Mouse (Mus musculus) G1E-ER4 (cell line): ENCODE measurements around the gene Rangap1. TPM values are rescaled to one million over a fixed set of nuclear protein-coding genes. Genes with fewer than 3 reads are reported as not detected.

Source experiments
- GATA1 ChIP-seq: IDR thresholded peaks from one replicate; pipeline ENCODE4 v1.8.0; 2012; ENCODE audit warnings: low read length, inconsistent platforms
- polyA plus RNA-seq: library from polyadenylated mRNA; stranded (reverse); fragments of >175 nt; gene quantifications from 2 replicates; pipeline ENCODE4 v1.2.3, GENCODE M21; 2012

The Rangap1 gene
- polyA plus RNA-seq, 1 experiment = 309 TPM

DNA sequence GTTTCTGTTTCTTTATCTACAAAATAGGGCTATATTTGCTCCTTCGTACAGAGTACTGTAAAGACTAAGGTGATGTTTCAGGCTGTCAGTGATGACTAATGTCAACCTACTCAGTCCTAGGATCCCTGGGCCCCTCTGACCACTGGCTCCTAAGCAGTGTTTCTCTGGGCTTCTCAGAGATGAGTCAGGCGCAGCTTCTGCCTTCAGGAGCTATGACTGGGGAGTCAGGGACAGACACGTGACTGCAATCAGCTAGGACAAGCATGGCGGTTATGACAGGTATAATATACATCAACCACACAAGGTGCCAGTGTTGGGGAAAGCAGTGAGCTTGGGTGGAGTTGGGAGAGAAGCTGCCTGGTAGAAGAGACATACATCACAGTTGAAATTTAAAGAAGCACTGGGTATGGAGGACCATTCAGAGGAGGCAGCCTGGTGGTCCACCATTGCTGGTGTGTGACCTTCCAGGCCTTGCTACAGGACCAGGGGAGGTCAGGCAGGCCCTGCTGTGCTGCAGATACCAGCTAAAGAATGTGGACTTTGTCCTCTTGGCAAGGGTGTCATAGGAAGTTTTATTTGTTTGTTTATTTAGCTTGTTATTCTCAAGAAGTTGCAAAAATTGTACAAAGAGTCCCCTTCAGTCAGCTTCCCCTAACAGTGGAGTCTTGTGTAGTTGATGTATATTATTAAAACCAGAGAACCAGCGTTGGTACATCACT, 15.2 kb upstream of the Rangap1 start:
- TF ChIP-seq GATA1 = no peak

DNA sequence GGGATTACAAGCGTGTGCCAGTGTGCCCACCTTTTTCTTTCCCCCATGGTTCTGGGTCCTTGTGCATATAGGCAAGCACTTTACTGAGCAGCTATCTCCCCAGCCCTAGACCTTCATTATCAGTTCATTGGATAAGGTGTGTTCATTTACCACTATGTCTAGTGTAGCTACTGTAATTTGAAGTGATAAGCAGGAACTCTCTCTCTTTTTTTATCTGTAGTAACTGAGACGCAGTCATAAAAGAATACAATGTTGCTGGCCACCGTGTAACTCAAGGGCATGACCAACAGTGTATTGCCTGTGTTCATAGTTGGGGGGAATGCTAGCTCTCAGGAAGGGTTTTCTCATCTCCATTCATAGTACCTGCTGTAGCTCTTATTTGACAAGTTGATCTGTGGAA, 14.2 kb upstream of the Rangap1 start:
- no peak for TF ChIP-seq GATA1

- TF ChIP-seq GATA1 = no peak
These were observed 13.4 kb upstream of the Rangap1 start for GRCm38 (mm10) chr15:81758701-81759100.

DNA sequence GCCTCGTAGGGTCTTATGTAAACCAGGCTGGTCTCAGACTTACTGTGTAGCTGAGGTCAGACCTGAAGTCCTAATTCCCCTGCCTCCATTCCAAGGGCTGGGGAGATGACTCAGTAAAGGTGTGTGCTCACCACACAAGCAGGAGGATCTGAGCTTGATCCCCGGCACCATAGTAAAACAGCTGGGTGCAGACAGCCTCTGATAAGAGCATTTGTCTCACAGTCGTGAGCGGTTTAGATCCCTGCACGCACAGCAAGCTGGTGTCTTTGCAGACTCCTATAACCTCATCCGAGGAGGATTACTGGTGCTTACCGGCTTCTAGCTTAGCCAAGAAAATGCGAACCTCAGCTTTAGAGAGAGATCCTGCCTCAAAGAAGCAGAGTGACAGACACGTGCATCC, 8.3 kb upstream of the Rangap1 start:
- no peak for TF ChIP-seq GATA1

GRCm38 (mm10) chr15:81749742-81750141, 4.4 kb upstream of the Rangap1 start:
- no peak for TF ChIP-seq GATA1

DNA sequence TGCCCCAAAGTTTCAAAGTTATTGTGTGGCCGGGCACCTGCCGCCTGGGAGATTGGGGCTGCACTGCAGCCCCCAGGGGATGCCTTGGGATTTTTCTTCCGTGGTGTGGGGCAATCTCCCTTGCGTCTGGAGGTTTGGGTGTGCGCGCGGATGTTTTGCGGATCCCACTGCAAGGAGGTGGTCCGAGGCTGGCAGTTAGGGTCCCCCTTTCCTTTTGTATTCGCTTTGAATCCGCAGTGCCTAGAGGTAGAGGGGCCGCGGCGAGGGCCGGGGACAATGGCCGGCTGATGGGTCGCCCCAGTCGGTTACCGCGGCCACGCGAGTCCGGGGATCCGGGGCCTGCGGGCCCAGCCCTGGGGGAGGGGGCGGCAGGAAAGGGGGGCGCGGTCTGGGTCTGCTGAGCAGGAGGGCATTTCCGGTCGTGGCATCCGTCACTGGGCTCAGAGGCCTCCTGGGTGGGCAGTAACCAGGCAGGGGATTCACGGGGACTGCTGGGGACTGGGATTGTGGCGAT, 328 bp upstream of the Rangap1 start:
- TF ChIP-seq GATA1 = no peak

DNA sequence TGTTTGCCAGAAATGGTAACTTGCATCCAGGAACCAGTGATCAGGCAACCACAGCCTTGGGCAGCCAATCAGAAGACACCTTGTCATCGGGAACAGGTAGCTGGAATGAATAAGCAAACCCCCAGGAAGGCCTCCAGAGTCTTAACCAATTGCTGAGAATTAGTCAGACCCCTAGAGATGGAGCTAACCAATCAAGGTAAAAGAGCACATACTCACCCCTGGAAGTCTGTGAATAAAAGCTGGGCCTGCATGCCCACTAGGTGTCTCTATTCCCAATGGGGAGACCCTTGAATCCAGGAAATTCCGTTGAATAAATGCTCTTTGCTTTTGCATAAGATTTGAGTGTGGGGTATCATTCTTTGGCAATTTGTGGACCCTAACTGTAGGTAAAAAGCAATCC, 5.4 kb downstream of the Rangap1 start:
- no peak for TF ChIP-seq GATA1

DNA sequence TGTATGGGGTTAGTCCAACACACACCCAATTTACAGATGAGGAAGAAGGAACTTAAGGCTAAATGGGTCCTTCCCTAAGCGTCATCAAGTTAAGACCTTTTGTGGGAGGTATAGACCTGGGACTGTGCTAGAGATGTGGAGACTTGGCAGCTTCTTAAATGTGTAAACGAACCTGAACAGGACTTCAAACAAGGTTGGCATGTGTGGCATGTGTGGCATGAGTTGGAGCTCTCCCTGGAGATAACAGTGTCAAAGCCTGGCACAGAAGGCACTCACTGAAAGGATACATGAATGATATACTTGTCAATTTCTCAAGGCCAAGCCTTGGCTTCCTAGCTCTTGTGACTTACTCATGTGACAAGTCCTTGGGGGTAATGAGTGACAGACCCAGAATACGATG, 6.0 kb downstream of the Rangap1 start:
- TF ChIP-seq GATA1 = no peak

DNA sequence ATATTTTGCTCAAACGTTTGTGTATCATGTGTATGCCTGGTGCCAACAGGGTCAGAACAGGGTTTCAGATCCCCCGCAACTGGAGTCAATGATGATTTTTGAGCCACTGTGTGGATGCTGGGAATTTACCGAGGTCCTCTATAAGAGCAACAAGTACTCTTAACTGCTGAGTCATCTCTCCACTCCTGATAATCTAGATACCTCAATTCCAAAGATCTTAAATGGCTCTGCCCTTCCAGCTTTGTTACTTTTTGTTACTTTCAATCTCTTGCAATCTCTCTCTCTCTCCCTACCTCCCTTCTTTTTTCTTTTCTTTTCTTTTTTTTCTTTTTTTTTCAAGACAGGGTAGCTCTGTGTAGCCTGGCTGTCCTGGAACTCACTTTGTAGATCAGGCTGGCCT, 10.3 kb downstream of the Rangap1 start:
- no peak for TF ChIP-seq GATA1

GRCm38 (mm10) chr15:81729792-81730635, 15.3 kb downstream of the Rangap1 start:
- TF ChIP-seq GATA1 = no peak

DNA sequence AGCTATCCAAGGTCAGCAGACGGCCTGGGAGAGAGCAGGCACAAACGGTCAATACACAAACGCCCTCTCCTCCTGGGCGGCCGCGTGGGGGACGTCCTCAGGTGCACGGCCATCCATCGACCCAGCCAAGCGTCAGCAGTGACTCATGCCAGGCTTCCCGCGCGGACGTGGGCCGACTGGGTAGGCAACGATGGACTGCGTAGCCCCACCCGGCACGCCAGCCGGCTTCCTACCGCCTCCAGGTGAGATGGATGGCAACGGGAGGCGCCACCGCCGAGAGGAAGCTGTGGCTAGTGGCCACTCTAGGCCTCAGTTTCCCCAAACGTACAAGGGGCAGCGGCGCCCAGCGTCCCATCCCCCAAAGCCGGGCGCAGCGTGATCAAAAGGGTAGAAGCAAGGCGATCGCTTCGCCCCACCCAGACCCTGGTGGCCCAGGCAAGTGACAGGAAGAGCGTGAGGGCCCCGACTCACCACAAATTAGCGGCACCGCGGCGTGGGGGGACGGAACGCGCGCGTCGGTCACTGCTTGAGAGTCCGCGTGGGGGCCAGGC, 16.0 kb downstream of the Rangap1 start:
- no peak for TF ChIP-seq GATA1

DNA sequence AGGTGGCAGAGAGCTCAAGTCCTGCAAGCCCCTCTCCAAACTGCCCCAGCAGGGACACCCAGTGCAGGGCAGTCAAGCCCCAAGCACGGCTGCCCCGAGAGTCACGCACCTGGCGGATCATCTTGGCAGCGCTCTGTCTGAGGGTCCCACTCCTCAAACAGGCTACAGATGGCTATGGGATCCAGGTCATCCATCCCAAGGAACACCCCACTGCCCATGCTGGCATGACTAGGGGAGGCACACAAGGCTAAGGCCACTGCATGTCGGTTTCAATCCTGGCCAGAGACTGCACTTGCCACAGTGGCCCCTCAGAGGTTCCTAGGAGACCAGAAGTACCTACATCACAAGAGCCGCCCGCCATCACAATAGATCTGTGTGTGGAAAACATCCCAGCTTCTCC, 19.4 kb downstream of the Rangap1 start:
- TF ChIP-seq GATA1 = no peak

DNA sequence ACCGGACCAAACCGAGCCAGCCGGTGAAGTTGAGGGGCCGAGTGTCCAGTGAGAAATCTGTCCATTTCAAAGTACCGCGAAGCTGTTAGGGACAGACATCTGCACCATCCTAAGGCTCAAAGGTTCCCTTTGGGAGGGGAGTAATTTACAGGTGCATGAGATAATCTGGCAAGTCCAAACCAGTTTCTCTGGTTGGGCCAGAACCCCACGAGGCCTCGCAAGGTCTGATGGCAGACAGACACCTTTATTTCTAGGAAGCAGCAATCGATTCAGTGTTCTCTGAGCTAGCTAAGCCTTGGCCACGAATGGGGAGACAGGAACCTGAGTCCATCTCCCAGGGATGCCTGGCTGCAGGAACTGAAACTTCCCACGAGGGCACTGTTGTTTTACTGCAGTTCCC, 21.7 kb downstream of the Rangap1 start:
- TF ChIP-seq GATA1 = no peak

- TF ChIP-seq GATA1 = no peak
These were observed 23.0 kb downstream of the Rangap1 start for GRCm38 (mm10) chr15:81722361-81722760.

DNA sequence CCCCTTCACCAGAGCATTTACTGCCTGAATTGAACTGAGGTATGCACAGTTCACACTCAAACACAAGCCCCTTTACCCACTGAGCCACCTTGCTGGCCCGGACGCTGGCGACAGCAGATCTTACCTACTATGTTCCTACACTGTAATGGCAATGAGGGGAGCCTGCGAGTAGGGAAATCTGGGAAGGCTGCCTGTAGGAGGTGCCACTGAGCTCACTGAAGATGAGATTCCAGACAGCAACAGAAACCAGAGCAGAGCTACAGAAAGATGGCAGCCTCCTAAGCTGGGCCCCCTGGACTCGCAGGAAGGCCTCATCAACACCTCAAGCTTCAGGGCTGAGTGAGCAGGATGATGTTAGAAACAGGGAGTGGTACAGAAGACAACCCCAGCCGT, 26.2 kb downstream of the Rangap1 start:
- TF ChIP-seq GATA1 = no peak
